Mouse (Mus musculus): ENCODE data around the gene Suds3.

Suds3 gene

GRCm38 (mm10) chr5:117115836-117116366, at the start of gene Suds3:
Gene Suds3 (minus strand): TSS chr5:117116113.
- peak; percentile 99 for DNase-seq (ENCODE audit: low spot score in 2 of 2)

GRCm38 (mm10) chr5:117164923-117165322, 49.0 kb upstream of the Suds3 start:
- no peak for DNase-seq (ENCODE audit: low spot score in 2 of 2)

- no peak for DNase-seq (ENCODE audit: low spot score in 2 of 2)
Measured at GRCm38 (mm10) chr5:117164516-117164915, 48.6 kb upstream of the Suds3 start.

GRCm38 (mm10) chr5:117163790-117164189, 47.9 kb upstream of the Suds3 start:
- DNase-seq (ENCODE audit: low spot score in 2 of 2), result no peak

DNA sequence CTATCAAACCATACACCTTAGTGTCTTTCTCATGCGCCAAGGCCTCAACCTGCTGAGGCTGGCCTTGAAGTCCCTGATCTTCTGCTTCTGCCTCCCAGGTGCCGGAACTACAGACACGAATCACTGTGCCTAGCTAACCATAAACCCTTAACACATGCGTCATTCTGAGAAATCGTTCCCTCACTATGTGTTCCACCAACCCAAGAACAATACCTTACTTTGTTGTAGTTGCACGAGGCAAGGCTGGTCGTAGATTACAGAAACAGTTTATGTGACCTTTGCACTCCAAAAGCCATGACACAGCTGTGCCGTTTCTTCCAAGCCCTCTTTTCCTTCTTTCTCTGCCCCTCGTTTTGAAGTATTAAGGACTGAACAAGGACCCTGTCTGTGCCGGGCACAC, 44.6 kb upstream of the Suds3 start:
- DNase-seq (ENCODE audit: low spot score in 2 of 2), result no peak

- DNase-seq (ENCODE audit: low spot score in 2 of 2), result no peak
Measured at GRCm38 (mm10) chr5:117159805-117160291, 43.9 kb upstream of the Suds3 start.

GRCm38 (mm10) chr5:117159326-117159725, 43.4 kb upstream of the Suds3 start:
- DNase-seq (ENCODE audit: low spot score in 2 of 2), result no peak

- no peak for DNase-seq (ENCODE audit: low spot score in 2 of 2)
Measured at GRCm38 (mm10) chr5:117158335-117159018, 42.6 kb upstream of the Suds3 start.

GRCm38 (mm10) chr5:117153527-117154091, 37.7 kb upstream of the Suds3 start:
- DNase-seq (ENCODE audit: low spot score in 2 of 2), result no peak

DNA sequence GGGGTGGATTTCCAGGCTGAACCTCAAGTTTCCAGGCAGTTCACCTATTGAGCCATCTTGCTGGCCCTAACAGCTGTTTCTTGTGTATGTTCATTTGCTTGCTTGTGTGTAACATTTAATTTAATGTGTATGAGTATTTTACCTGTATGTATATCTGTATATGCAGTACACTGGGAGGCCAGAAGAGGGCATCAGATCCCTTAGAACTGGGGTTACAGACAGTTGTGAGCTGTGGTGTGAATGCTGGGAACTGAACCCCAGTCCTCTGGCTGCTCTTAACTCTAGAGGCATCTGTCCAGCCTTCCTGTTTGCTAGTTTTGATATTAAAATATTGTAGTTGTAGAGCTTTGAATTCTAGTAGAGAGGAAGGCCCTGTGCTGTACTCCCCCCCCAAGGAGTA, 37.0 kb upstream of the Suds3 start:
- no peak for DNase-seq (ENCODE audit: low spot score in 2 of 2)

DNA sequence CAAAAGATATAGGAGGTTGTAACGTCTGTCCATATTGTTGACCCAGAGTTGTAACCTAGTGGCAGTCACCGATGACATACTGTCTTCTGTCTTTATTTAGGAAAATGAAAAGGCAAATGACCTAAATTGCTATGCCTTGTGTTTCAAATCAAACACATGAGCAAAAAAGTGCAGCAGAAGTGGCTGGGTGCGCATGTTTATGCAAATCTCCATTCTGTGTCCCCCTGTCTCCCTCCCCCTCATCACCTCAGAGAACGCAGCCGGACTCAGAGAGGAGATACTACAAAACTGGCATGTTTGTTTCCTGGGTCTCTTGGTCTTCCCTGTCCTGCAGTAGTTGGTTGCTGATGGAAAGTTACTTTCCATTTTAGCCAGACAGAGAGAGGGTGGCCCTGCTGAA, 34.2 kb upstream of the Suds3 start:
- no peak for DNase-seq (ENCODE audit: low spot score in 2 of 2)

GRCm38 (mm10) chr5:117149054-117149942, 33.4 kb upstream of the Suds3 start:
- no peak for DNase-seq (ENCODE audit: low spot score in 2 of 2)

- peak; percentile 47 to 58 for DNase-seq (ENCODE audit: low spot score in 2 of 2)
Measured at GRCm38 (mm10) chr5:117147187-117148095, 31.5 kb upstream of the Suds3 start.

DNA sequence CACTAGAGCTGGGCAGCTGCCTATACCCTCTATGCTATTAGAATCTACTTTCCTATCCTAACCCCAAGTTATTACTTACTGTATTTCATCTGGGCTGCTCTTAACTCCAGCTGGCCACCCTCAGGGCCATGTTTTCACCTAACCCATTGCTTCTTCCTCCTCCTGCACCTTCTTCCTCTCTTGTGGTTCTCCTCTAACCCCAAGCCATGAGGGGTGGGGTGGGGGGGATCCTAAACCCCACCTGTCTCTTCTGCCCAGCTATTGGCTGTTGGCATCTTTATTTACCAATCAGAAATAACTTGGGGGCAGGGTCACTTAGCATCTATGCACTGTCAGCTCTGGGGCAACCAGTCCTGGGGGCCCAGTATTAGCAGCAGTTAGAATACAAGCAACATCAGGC, 30.3 kb upstream of the Suds3 start:
- DNase-seq (ENCODE audit: low spot score in 2 of 2), result no peak

DNA sequence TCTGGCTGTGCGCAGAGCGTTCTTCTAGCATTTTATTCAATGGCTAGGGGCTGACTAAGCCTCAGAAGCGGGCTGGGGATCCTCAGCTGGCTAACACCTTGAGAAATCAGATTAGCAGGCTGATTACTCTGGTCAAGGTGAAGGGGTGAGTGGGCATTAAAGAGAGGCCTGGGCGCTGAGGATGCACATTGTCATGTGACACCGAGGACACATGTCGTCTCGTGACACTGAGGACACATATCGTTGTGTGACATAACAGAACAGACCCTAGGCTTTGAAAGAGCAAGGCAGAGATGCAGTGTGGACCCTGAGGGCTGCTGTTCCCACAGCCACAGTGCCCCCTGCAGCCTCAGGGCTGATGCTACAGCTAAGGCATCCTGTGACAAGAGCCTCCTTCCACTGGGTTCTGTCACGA, 27.8 kb upstream of the Suds3 start:
- DNase-seq (ENCODE audit: low spot score in 2 of 2), result no peak

GRCm38 (mm10) chr5:117140374-117140773, 24.5 kb upstream of the Suds3 start:
- DNase-seq (ENCODE audit: low spot score in 2 of 2), result no peak

GRCm38 (mm10) chr5:117139822-117140221, 23.9 kb upstream of the Suds3 start:
- no peak for DNase-seq (ENCODE audit: low spot score in 2 of 2)

DNA sequence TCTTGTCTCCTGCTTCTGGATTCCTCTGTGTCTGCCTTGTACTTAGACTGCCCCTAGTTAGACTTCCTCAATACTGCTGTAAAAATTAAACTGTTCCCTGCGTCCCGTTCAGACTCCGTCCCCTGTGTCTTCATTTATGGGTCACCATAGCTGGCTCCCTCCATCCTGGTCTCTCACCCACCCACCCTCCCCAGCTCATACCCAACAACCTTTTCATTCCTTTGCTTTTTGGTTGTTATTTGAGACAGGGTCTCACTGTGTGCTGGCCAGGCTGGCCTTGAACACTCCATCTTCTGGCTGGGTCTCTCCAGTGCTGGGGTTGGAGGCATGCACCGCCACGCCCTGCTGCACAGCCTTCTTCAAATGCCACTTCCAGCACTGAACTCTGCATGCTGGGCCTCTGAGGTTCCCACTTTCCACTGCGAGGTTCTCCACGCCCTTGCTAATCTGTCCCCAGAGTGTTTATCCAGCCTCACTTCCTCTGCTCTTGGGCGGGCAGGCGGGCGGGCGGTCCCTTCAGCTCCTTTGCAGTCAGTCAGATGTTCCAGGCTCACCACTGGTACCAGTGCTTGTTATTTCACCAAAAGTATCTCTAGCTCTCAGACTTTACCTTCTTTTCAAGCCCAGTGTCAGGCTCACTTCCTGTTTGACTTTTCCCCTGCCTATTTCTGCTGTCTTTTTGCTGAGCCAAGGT, 22.5 kb upstream of the Suds3 start:
- no peak for DNase-seq (ENCODE audit: low spot score in 2 of 2)

- no peak for DNase-seq (ENCODE audit: low spot score in 2 of 2)
Measured at GRCm38 (mm10) chr5:117137594-117137993, 21.7 kb upstream of the Suds3 start.

- no peak for DNase-seq (ENCODE audit: low spot score in 2 of 2)
Measured at GRCm38 (mm10) chr5:117137011-117137410, 21.1 kb upstream of the Suds3 start.

- no peak for DNase-seq (ENCODE audit: low spot score in 2 of 2)
Measured at GRCm38 (mm10) chr5:117136570-117136969, 20.7 kb upstream of the Suds3 start.
